Mouse (Mus musculus) forelimb bud, embryonic 11.5 days (tissue): ENCODE measurements at regions not wholly inside any gene's neighbourhood (a gene's known extent, or its start where the extent isn't known, plus 50 kb on each side); places are given as distances from the start of the nearest gene placed in this dataset.
"Not testable (repeated sequence)": the region's sequence is repeated elsewhere in the genome, so short reads cannot be mapped to it uniquely, and the experiment has no call there.

ENCODE experiments used
- DNase-seq: peaks from one replicate; pipeline ENCODE4 v3.0.0-alpha.2; 2012; ENCODE audit warnings: low read depth, low spot score

- DNase-seq, result no peak
Measured at GRCm38 (mm10) chr15:14951246-14951645, 1777.3 kb upstream of the Cdh9 start.

- peak; percentile 2 for DNase-seq
Measured at GRCm38 (mm10) chr15:14982227-14982626, 1746.3 kb upstream of the Cdh9 start.

GRCm38 (mm10) chr15:15019352-15019751, 1709.2 kb upstream of the Cdh9 start:
- not testable (repeated sequence) for DNase-seq
